19 mouse cellular contexts compared by ENCODE assay signal in genomic region chr19:4089128-4089527, GRCm38 (mm10). TPM values are rescaled to one million over a fixed set of nuclear protein-coding genes. Genes with fewer than 3 reads are reported as not detected.
DNase-seq lines count a peak whose midpoint lies in the region; ATAC-seq lines count a peak whose summit lies in the region.
"Had no signal": no experiment of that assay in that cellular context is flagged by ENCODE, and none has a peak within 500 bp of the region (broad histone marks: within the 10 kb centered on the region; RNA-seq: fewer than 3 reads in every experiment).

No protein-coding gene starts in this region.

- DNase-seq in cerebellum, adult 9-11 months: peak; percentile 16
- DNase-seq in cerebellum, adult 9-10 months: no peak
- DNase-seq in forebrain, embryonic 14.5 days (ENCODE audit: low spot score): peak; percentile 29
- DNase-seq in retina, postnatal 1 day: peak; percentile 79
- no peak for DNase-seq in retina, embryonic 14.5 days (ENCODE audit: low spot score)
- no peak for DNase-seq in midbrain, embryonic 14.5 days
- DNase-seq: adrenal gland, adult 2 months; adrenal gland, postnatal 10 days; adrenal gland, postnatal 25 days; cerebellum, adult 2 months; cerebellum, postnatal 25 days; forebrain, postnatal 0 days had no signal

- no peaks in the 10 kb centered on the region for H3K4me1 ChIP-seq in forebrain, embryonic 14.5 days (ENCODE audit: control insufficient read depth, insufficient read depth, low read length)
- H3K4me1 ChIP-seq in forebrain, embryonic 16.5 days (replicated peaks; ENCODE audit: control insufficient read depth, insufficient read depth, low read length): no peaks in the 10 kb centered on the region; the same call in 1 of the 2 replicates
- H3K4me1 ChIP-seq in midbrain, embryonic 14.5 days (ENCODE audit: control insufficient read depth, insufficient read depth, low read length): no peaks in the 10 kb centered on the region
- H3K4me1 ChIP-seq: embryonic facial prominence, embryonic 10.5 days; embryonic facial prominence, embryonic 12.5 days; forebrain, embryonic 12.5 days had no signal

- 25% methylated on average over 6 of the region's 6 CpGs for WGBS in forebrain, embryonic 14.5 days
- WGBS in forebrain, embryonic 16.5 days: 30% methylated on average over 6 of the region's 6 CpGs
- WGBS in midbrain, embryonic 14.5 days: 65% methylated on average over 6 of the region's 6 CpGs

- no peaks in the 10 kb centered on the region for H3K36me3 ChIP-seq in forebrain, embryonic 14.5 days (ENCODE audit: control insufficient read depth, insufficient read depth, low read length)
- H3K36me3 ChIP-seq in forebrain, embryonic 16.5 days (ENCODE audit: control insufficient read depth, insufficient read depth): no peaks in the 10 kb centered on the region
- no peaks in the 10 kb centered on the region for H3K36me3 ChIP-seq in midbrain, embryonic 14.5 days (ENCODE audit: control insufficient read depth, insufficient read depth, low read length)
- H3K36me3 ChIP-seq: embryonic facial prominence, embryonic 10.5 days; embryonic facial prominence, embryonic 12.5 days; forebrain, embryonic 12.5 days had no signal

- no peak overlapping the region for H3K9ac ChIP-seq in forebrain, embryonic 14.5 days (ENCODE audit: low read length)
- no peak overlapping the region for H3K9ac ChIP-seq in forebrain, embryonic 16.5 days (replicated peaks; ENCODE audit: low read depth, low read length)
- no peak overlapping the region for H3K9ac ChIP-seq in midbrain, embryonic 14.5 days (replicated peaks; ENCODE audit: low read length)
- H3K9ac ChIP-seq: embryonic facial prominence, embryonic 12.5 days; forebrain, embryonic 12.5 days; forebrain, postnatal 0 days had no signal

- no peak overlapping the region for H3K27ac ChIP-seq in forebrain, embryonic 14.5 days (ENCODE audit: low read depth, low read length)
- no peak overlapping the region for H3K27ac ChIP-seq in forebrain, embryonic 16.5 days (ENCODE audit: low read length)
- H3K27ac ChIP-seq in midbrain, embryonic 14.5 days (replicated peaks; ENCODE audit: low read depth, low read length): no peak overlapping the region
- H3K27ac ChIP-seq: embryonic facial prominence, embryonic 10.5 days; embryonic facial prominence, embryonic 12.5 days; forebrain, embryonic 12.5 days had no signal

- no peak overlapping the region for H3K4me2 ChIP-seq in forebrain, embryonic 14.5 days (ENCODE audit: low read length)
- no peak overlapping the region for H3K4me2 ChIP-seq in forebrain, embryonic 16.5 days (ENCODE audit: low read length)
- no peak overlapping the region for H3K4me2 ChIP-seq in midbrain, embryonic 14.5 days (ENCODE audit: low read length)
- H3K4me2 ChIP-seq: embryonic facial prominence, embryonic 12.5 days; forebrain, embryonic 12.5 days had no signal

- no peak overlapping the region for H3K4me3 ChIP-seq in forebrain, embryonic 14.5 days (ENCODE audit: low read depth, low read length)
- H3K4me3 ChIP-seq in forebrain, embryonic 16.5 days (replicated peaks; ENCODE audit: low read length): no peak overlapping the region
- no peak overlapping the region for H3K4me3 ChIP-seq in midbrain, embryonic 14.5 days (replicated peaks; ENCODE audit: low read depth, low read length)
- H3K4me3 ChIP-seq: embryonic facial prominence, embryonic 10.5 days; embryonic facial prominence, embryonic 12.5 days; forebrain, embryonic 12.5 days had no signal

- ATAC-seq in forebrain, embryonic 14.5 days: no peak
- no peak for ATAC-seq in forebrain, embryonic 16.5 days
- ATAC-seq in midbrain, embryonic 14.5 days (ENCODE audit: low FRiP score, low TSS enrichment): no peak
- ATAC-seq: forebrain, postnatal 0 days had no signal

- no peaks in the 10 kb centered on the region for H3K27me3 ChIP-seq in forebrain, embryonic 14.5 days (replicated peaks; ENCODE audit: control insufficient read depth, insufficient read depth, low read length)
- no peaks in the 10 kb centered on the region for H3K27me3 ChIP-seq in forebrain, embryonic 16.5 days (replicated peaks; ENCODE audit: control insufficient read depth, insufficient read depth, low read length)
- H3K27me3 ChIP-seq in midbrain, embryonic 14.5 days (ENCODE audit: control insufficient read depth, insufficient read depth, low read length): no peaks in the 10 kb centered on the region
- H3K27me3 ChIP-seq: embryonic facial prominence, embryonic 12.5 days had no signal

- no peaks in the 10 kb centered on the region for H3K9me3 ChIP-seq in forebrain, embryonic 14.5 days (replicated peaks; ENCODE audit: control insufficient read depth, low read length)
- H3K9me3 ChIP-seq in forebrain, embryonic 16.5 days (ENCODE audit: control insufficient read depth, low read length): no peaks in the 10 kb centered on the region
- H3K9me3 ChIP-seq in midbrain, embryonic 14.5 days (ENCODE audit: control insufficient read depth, low read length): no peaks in the 10 kb centered on the region
- H3K9me3 ChIP-seq: embryonic facial prominence, embryonic 10.5 days; embryonic facial prominence, embryonic 12.5 days; forebrain, embryonic 12.5 days had no signal

RNA-seq across cellular contexts. Expression of gene Cabp2, which starts 7.8 kb away (rescaled TPM):
- not detected in 2 replicates for polyA plus RNA-seq in forebrain, embryonic 14.5 days (2014; fragmentation: Nextera tagmentation; extraction: Ambion mirVana)
- not detected in 2 replicates for polyA plus RNA-seq in forebrain, embryonic 16.5 days (2015; fragmentation: Nextera tagmentation; extraction: Ambion mirVana)
- not detected in 2 replicates for polyA plus RNA-seq in midbrain, embryonic 14.5 days (2014; fragmentation: Nextera tagmentation; extraction: Ambion mirVana)
- polyA plus RNA-seq: adrenal gland, adult 2 months; C2C12; cortical plate, adult 2 months; embryonic facial prominence, embryonic 10.5 days; embryonic facial prominence, embryonic 14.5 days; forebrain, embryonic 12.5 days; forebrain, postnatal 0 days had no signal

RNA-seq across cellular contexts. Expression of gene Cdk2ap2, which starts 7.9 kb away (rescaled TPM):
- 88.6 and 91.7 TPM in 2 replicates for polyA plus RNA-seq in forebrain, embryonic 14.5 days (2014; fragmentation: Nextera tagmentation; extraction: Ambion mirVana)
- 76.6 and 80.3 TPM in 2 replicates for polyA plus RNA-seq in forebrain, embryonic 16.5 days (2015; fragmentation: Nextera tagmentation; extraction: Ambion mirVana)
- 83.4 and 87.0 TPM in 2 replicates for polyA plus RNA-seq in midbrain, embryonic 14.5 days (2014; fragmentation: Nextera tagmentation; extraction: Ambion mirVana)

RNA-seq across cellular contexts. Expression of gene Pitpnm1, which starts 10.7 kb away (rescaled TPM):
- 29.1 and 40.8 TPM in 2 replicates for polyA plus RNA-seq in forebrain, embryonic 14.5 days (2014; fragmentation: Nextera tagmentation; extraction: Ambion mirVana)
- polyA plus RNA-seq in forebrain, embryonic 16.5 days (2015; fragmentation: Nextera tagmentation; extraction: Ambion mirVana): 49.6 and 75.5 TPM in 2 replicates
- 72.8 and 89.0 TPM in 2 replicates for polyA plus RNA-seq in midbrain, embryonic 14.5 days (2014; fragmentation: Nextera tagmentation; extraction: Ambion mirVana)

RNA-seq across cellular contexts. Expression of gene Gstp3, which starts 29.8 kb away (rescaled TPM):
- not detected in 2 replicates for polyA plus RNA-seq in forebrain, embryonic 14.5 days (2014; fragmentation: Nextera tagmentation; extraction: Ambion mirVana)
- polyA plus RNA-seq in forebrain, embryonic 16.5 days (2015; fragmentation: Nextera tagmentation; extraction: Ambion mirVana): not detected in 2 replicates
- polyA plus RNA-seq in midbrain, embryonic 14.5 days (2014; fragmentation: Nextera tagmentation; extraction: Ambion mirVana): not detected in 2 replicates
- polyA plus RNA-seq: cerebellum, adult 2 months; cortical plate, adult 2 months; embryonic facial prominence, embryonic 10.5 days; embryonic facial prominence, embryonic 12.5 days; forebrain, embryonic 12.5 days; forebrain, postnatal 0 days had no signal

RNA-seq across cellular contexts. Expression of gene Aip, which starts 36.5 kb away (rescaled TPM):
- polyA plus RNA-seq in forebrain, embryonic 14.5 days (2014; fragmentation: Nextera tagmentation; extraction: Ambion mirVana): 85.2 and 94.4 TPM in 2 replicates
- 91.4 and 91.6 TPM in 2 replicates for polyA plus RNA-seq in forebrain, embryonic 16.5 days (2015; fragmentation: Nextera tagmentation; extraction: Ambion mirVana)
- 84.3 and 98.0 TPM in 2 replicates for polyA plus RNA-seq in midbrain, embryonic 14.5 days (2014; fragmentation: Nextera tagmentation; extraction: Ambion mirVana)

Comparison
In these comparisons a context has a peak if more than half of its experiments do, and no peak if none do; other contexts are left out.
1. DNase-seq: peak in cerebellum, adult 9-11 months (single experiment), forebrain, embryonic 14.5 days (single experiment) and retina, postnatal 1 day (single experiment); none in cerebellum, adult 9-10 months (single experiment), retina, embryonic 14.5 days (single experiment) and midbrain, embryonic 14.5 days (single experiment).